Mouse (Mus musculus): Measurements from ENCODE around the gene Cd2bp2. TPM values are rescaled to one million over a fixed set of nuclear protein-coding genes. Genes with fewer than 3 reads are reported as not detected.
A peak's percentile ranks its signal among the peaks of the same experiment; 100 is the strongest.

The Cd2bp2 gene
- 54.6 and 59.6 TPM in 2 replicates for polyA plus RNA-seq (2014; fragmentation: Nextera tagmentation; extraction: Ambion mirVana)

- WGBS = under 1% methylated on average over 51 of the region's 51 CpGs
- peak; percentile 95 for ATAC-seq (ENCODE audit: insufficient read depth)
- Histone ChIP-seq H3K4me2 (peak within 1 kb of the TSS; percentile 78), H3K27ac (ENCODE audit: low read depth) (peak within 1 kb of the TSS; percentile 87), H3K27me3 (ENCODE audit: insufficient read depth, low read length) (no peaks in the 10 kb centered on the region), H3K4me1 (ENCODE audit: insufficient read depth) (peaks cover 6% of the 10 kb centered on the region; the same call in 1 of the 2 replicates), H3K36me3 (ENCODE audit: insufficient read depth) (peaks cover 77% of the 10 kb centered on the region), H3K9ac (peak within 1 kb of the TSS; percentile 66), H3K9me3 (ENCODE audit: low read depth, low read length) (no peaks in the 10 kb centered on the region), H3K4me3 (ENCODE audit: low read depth, low read length) (peak within 1 kb of the TSS; percentile 69)
- peak; percentile 62 for TF ChIP-seq CTCF (IDR thresholded peaks at IDR 0.05; ENCODE audit: low read depth)
- peak; percentile 99 for DNase-seq
Measured at GRCm38 (mm10) chr7:127195544-127196295, at the start of gene Cd2bp2. TSS of gene Cd2bp2 (minus strand) at chr7:127196050.

DNA sequence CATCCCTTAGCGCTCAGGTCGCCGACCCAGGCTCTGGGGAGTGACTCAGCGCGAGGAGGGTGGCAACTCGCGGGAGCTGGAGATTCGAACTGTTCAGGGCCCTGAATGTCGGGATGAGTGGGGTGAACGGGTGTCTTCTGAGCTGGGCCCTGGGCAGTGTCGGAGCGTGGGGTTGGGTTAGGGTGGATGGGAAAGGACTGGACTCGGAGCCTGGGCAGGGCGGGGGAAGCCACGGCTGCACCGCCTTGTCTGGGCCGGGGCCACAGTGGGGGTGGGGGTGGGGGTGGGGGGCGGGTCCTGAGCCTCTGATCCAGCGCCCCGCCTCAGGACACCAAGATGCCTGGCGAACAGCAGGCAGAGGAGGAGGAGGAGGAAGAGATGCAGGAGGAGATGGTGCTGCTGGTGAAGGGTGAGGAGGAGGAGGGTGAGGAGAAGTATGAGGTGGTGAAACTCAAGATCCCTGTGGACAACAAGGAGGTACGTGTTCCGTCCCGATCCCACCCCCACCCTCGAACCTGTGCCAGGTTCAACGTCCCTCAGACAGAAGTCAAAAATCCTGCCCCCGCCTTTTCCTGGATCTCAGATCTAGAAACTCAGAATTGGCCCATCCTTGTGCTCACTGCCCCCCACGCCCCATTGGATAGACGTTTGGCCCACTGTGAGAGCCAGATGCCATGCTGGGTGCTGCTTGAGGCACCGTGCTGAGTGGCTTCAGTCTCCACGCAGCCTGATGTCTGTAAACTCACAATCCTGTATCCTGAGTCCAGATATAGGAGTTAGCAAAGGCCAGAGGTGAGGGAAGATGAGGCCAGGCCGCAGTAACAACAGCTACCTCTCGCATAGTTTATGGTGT is 49.0 kb upstream of the Cd2bp2 start:
- H3K36me3 ChIP-seq (ENCODE audit: insufficient read depth) = peaks cover 36% of the 10 kb centered on the region
- peaks cover 12% of the 10 kb centered on the region for H3K4me1 ChIP-seq (ENCODE audit: insufficient read depth)
- H3K27ac ChIP-seq (ENCODE audit: low read depth) = peak overlapping the region; percentile 95
- H3K4me2 ChIP-seq = peak overlapping the region; percentile 79
- ATAC-seq (ENCODE audit: insufficient read depth) = peak; percentile 83
- no peaks in the 10 kb centered on the region for H3K27me3 ChIP-seq (ENCODE audit: insufficient read depth, low read length)
- peak overlapping the region; percentile 85 for H3K4me3 ChIP-seq (ENCODE audit: low read depth, low read length)
- H3K9ac ChIP-seq = peak overlapping the region; percentile 93
- no peak for TF ChIP-seq CTCF (IDR thresholded peaks at IDR 0.05; ENCODE audit: low read depth)
- peak; percentile 65 for DNase-seq
- WGBS = 7% methylated on average over 29 of the region's 33 CpGs
- no peaks in the 10 kb centered on the region for H3K9me3 ChIP-seq (ENCODE audit: low read depth, low read length)

DNA sequence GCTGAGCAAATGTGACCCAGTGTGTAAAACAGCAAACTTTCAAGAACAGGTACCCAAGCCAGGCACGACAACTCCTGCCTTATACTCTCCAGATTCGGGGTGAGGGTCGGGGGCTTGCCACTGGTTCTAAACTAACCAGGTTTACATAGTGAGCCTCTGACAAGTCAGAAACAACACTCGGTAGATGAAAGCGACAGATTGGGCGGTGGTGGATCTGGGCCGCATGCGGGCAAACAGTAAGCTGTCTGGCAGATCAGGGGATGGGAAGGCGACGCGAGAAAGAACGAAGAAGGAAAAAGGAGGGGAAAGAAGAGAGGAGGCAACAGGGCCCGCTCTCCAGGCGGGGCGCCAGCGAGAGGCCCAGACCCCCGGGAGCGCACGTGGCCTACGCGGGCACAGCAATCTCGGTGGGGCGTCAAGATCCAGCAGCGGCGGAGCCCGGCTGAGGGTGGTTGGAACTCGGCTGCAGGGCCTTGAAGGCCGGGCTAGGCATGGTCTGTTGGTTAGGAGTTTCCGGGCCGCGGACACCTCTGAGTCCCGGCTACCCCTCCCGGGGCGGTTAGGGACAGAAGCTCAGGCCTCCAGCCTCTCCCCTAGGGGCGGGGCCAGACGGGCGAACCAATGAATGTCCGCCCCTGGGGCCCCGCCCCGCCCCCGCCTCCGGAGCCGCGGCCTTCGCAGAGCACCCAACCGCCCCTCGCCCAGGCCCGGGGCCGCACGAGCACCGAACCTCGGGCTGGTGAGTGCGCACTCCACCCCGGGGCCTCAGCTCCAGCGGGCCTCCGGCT is 48.2 kb upstream of the Cd2bp2 start, which contains the start of gene Zfp771:
Gene Zfp771, plus strand, starts transcription at position 405 of the 788 bp plus-strand sequence.
- peak; percentile 38; the same call in 1 of the 2 replicates for TF ChIP-seq CTCF (IDR thresholded peaks at IDR 0.05; ENCODE audit: low read depth)
- peaks cover 12% of the 10 kb centered on the region for H3K4me1 ChIP-seq (ENCODE audit: insufficient read depth)
- peak within 1 kb of the TSS; percentile 85 for H3K4me3 ChIP-seq (ENCODE audit: low read depth, low read length)
- H3K27ac ChIP-seq (ENCODE audit: low read depth) = peak within 1 kb of the TSS; percentile 95
- H3K9ac ChIP-seq = peak within 1 kb of the TSS; percentile 93
- no peaks in the 10 kb centered on the region for H3K9me3 ChIP-seq (ENCODE audit: low read depth, low read length)
- peak; percentile 95 for ATAC-seq (ENCODE audit: insufficient read depth)
- 1% methylated on average over 56 of the region's 56 CpGs for WGBS
- H3K36me3 ChIP-seq (ENCODE audit: insufficient read depth) = peaks cover 28% of the 10 kb centered on the region; the same call in 1 of the 2 replicates
- H3K27me3 ChIP-seq (ENCODE audit: insufficient read depth, low read length) = no peaks in the 10 kb centered on the region
- peak within 1 kb of the TSS; percentile 79 for H3K4me2 ChIP-seq
- peak; percentile 97 for DNase-seq

DNA sequence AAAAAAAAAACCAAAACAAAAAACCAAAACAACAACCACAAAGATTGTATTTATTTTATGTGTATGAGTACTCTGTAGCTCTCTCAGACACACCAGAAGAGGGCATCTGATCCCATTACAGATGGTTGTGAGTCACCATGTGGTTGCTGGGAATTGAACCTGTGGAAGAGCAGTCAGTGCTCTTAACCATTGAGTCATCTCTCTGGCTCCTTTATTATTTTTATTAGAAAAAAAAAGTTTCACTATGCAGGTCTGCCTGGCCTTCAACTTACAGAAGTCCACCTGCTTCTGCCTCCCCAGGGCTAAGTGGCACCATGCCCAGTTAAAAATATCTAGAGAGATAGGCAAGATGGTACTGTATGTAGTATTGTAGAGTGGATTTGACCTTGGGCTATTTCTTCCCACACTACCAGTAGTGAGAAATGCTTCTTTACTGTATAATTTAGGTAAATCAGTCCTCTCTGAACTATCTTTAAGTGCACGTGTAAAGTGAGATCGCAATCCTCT is 47.6 kb upstream of the Cd2bp2 start:
- H3K27ac ChIP-seq (ENCODE audit: low read depth) = peak overlapping the region; percentile 95
- ATAC-seq (ENCODE audit: insufficient read depth) (no peak), DNase-seq (no peak)
- H3K9ac ChIP-seq = peak overlapping the region; percentile 93
- TF ChIP-seq CTCF (IDR thresholded peaks at IDR 0.05; ENCODE audit: low read depth) = no peak
- 29% methylated on average over 2 of the region's 2 CpGs for WGBS
- peak overlapping the region; percentile 85 for H3K4me3 ChIP-seq (ENCODE audit: low read depth, low read length)
- H3K4me2 ChIP-seq = peak overlapping the region; percentile 79
- no peaks in the 10 kb centered on the region for H3K9me3 ChIP-seq (ENCODE audit: low read depth, low read length)
- H3K4me1 ChIP-seq (ENCODE audit: insufficient read depth) = peaks cover 12% of the 10 kb centered on the region
- H3K36me3 ChIP-seq (ENCODE audit: insufficient read depth) = peaks cover 31% of the 10 kb centered on the region
- H3K27me3 ChIP-seq (ENCODE audit: insufficient read depth, low read length) = no peaks in the 10 kb centered on the region

- Histone ChIP-seq H3K4me1 (ENCODE audit: insufficient read depth) (no peaks in the 10 kb centered on the region), H3K9me3 (ENCODE audit: low read depth, low read length) (no peaks in the 10 kb centered on the region), H3K27me3 (ENCODE audit: insufficient read depth, low read length) (no peaks in the 10 kb centered on the region), H3K36me3 (ENCODE audit: insufficient read depth) (peaks cover 53% of the 10 kb centered on the region), H3K27ac (ENCODE audit: low read depth) (no peak overlapping the region), H3K4me2 (peak overlapping the region; percentile 70), H3K4me3 (ENCODE audit: low read depth, low read length) (peak overlapping the region; percentile 97), H3K9ac (no peak overlapping the region)
- WGBS = 95% methylated on average over 2 of the region's 2 CpGs
- ATAC-seq (ENCODE audit: insufficient read depth) (no peak), DNase-seq (no peak)
- no peak for TF ChIP-seq CTCF (IDR thresholded peaks at IDR 0.05; ENCODE audit: low read depth)
Measured at GRCm38 (mm10) chr7:127234777-127235176, 38.9 kb upstream of the Cd2bp2 start.

DNA sequence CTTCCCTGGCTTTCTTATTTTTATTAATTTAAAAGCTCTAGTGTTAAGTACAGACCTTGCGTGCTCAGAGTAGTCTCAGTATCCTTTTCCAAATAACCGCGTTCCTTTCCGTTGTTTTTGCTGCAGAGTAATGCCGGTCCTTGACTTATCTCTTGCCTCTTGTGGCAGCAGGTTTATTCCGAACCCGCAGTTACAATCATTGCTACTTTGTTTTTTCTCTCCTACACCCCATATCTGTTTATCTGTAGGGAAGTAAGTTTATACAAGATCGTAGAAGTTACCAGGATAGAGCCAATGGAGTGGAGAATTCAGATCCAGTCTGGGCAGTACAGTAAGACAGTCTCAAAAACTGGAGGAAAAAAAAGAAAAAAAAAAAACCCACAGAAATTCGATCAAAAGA is 37.9 kb upstream of the Cd2bp2 start:
- Histone ChIP-seq H3K27ac (ENCODE audit: low read depth) (peak overlapping the region; percentile 96; the same call in 1 of the 2 replicates), H3K9me3 (ENCODE audit: low read depth, low read length) (no peaks in the 10 kb centered on the region), H3K4me1 (ENCODE audit: insufficient read depth) (no peaks in the 10 kb centered on the region), H3K27me3 (ENCODE audit: insufficient read depth, low read length) (no peaks in the 10 kb centered on the region), H3K4me2 (peak overlapping the region; percentile 70), H3K36me3 (ENCODE audit: insufficient read depth) (peaks cover 58% of the 10 kb centered on the region), H3K4me3 (ENCODE audit: low read depth, low read length) (peak overlapping the region; percentile 97), H3K9ac (peak overlapping the region; percentile 80)
- WGBS = 2% methylated on average over 9 of the region's 9 CpGs
- TF ChIP-seq CTCF (IDR thresholded peaks at IDR 0.05; ENCODE audit: low read depth) = no peak
- no peak for ATAC-seq (ENCODE audit: insufficient read depth)
- DNase-seq = no peak
